Mouse (Mus musculus) ES-E14 (cell line): ENCODE measurements around the gene Kcnt2.

ENCODE experiments used
- CHD2 ChIP-seq: IDR thresholded peaks from 2 replicates; pipeline ENCODE4 v1.6.1; 2014; ENCODE audit warnings: mild to moderate bottlenecking, low read depth, low read length, inconsistent platforms
- HCFC1 ChIP-seq: IDR thresholded peaks from 2 replicates; pipeline ENCODE4 v1.6.1; 2012; ENCODE audit warnings: low read length, inconsistent platforms, borderline replicate concordance; ENCODE audit not compliant: insufficient read depth
- MAFK ChIP-seq: IDR thresholded peaks from 2 replicates; pipeline ENCODE4 v1.6.1; 2014; ENCODE audit warnings: mild to moderate bottlenecking, low read depth, low read length, inconsistent platforms; ENCODE audit not compliant: insufficient read depth
- ZC3H11A ChIP-seq: IDR thresholded peaks from 2 replicates; pipeline ENCODE4 v1.6.1; 2012; ENCODE audit warnings: low read depth, mild to moderate bottlenecking, inconsistent platforms, low read length, borderline replicate concordance
- ZNF384 ChIP-seq: IDR thresholded peaks from 2 replicates; pipeline ENCODE4 v1.6.1; 2012; ENCODE audit warnings: low read depth, low read length, inconsistent platforms

DNA sequence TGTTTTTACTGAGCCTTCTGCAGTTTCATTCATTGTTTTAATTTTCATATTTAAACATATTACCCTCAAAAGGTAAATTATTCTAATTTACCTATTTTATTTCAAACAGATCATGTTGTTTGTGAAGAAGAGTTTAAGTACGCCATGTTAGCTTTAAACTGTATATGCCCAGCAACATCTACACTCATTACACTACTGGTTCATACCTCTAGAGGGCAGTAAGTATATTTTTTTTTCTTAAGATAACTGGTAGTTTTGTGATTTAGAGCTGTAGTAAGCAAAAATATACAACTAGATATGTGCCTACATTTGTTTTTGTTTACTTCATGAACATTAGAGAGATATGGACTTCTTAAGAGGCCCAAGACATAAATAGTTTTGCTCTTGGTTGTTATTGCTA, 238.1 kb downstream of the Kcnt2 start:
- TF ChIP-seq ZC3H11A (no peak), CHD2 (no peak), ZNF384 (no peak), HCFC1 (no peak), MAFK (0 out of 2 replicates have a peak, but pooled peaks have one; percentile 30)
